Mouse (Mus musculus) heart, adult 2 months (tissue): ENCODE data around the gene Polr2l. TPM values are rescaled to one million over a fixed set of nuclear protein-coding genes. Genes with fewer than 3 reads are reported as not detected.
A peak's percentile ranks its signal among the peaks of the same experiment; 100 is the strongest.

ENCODE experiments used
- DNase-seq, 2 experiments: peaks; one replicate each; pipeline ENCODE4 v3.0.0; 2021
- H3K27ac ChIP-seq: fragments of 200-600 bp; 2 replicates; pipeline ENCODE4 v1.8.1; 2022
- H3K27me3 ChIP-seq: fragments of 200-500 bp; 2 replicates; pipeline ENCODE4 v1.6.1; 2012; ENCODE audit warnings: mild to moderate bottlenecking, low read length, inconsistent platforms, mixed read lengths; ENCODE audit not compliant: control insufficient read depth, insufficient read depth
- H3K36me3 ChIP-seq: fragments of 200-500 bp; 2 replicates; pipeline ENCODE4 v1.6.1; 2012; ENCODE audit warnings: low read length, inconsistent platforms; ENCODE audit not compliant: control insufficient read depth, insufficient read depth
- H3K4me1 ChIP-seq: fragments of 200-500 bp; 2 replicates; pipeline ENCODE4 v1.6.1; 2011; ENCODE audit warnings: low read length; ENCODE audit not compliant: control insufficient read depth, insufficient read depth
- H3K4me3 ChIP-seq: fragments of 200-600 bp; 2 replicates; pipeline ENCODE4 v1.8.1; 2022
- H3K79me2 ChIP-seq: fragments of 200-500 bp; replicated peaks from 2 replicates; pipeline ENCODE4 v1.6.1; 2012; ENCODE audit warnings: mild to moderate bottlenecking, inconsistent platforms, low read length, moderate library complexity, mixed read lengths; ENCODE audit not compliant: control insufficient read depth, insufficient read depth
- H3K9ac ChIP-seq: fragments of 200-500 bp; 2 replicates; pipeline ENCODE4 v1.6.1; 2012; ENCODE audit warnings: low read depth, mild to moderate bottlenecking, control low read depth, inconsistent platforms, low read length, mixed read lengths
- CTCF ChIP-seq: fragments of 200-600 bp; IDR thresholded peaks from 2 replicates; pipeline ENCODE4 v1.8.1; 2022; ENCODE audit warnings: antibody characterized with exemption, mild to moderate bottlenecking, moderate library complexity
- EP300 ChIP-seq: fragments of 200-500 bp; IDR thresholded peaks from 2 replicates; pipeline ENCODE4 v1.6.1; 2011; ENCODE audit warnings: low read depth, low read length, control low read depth; ENCODE audit not compliant: insufficient read depth
- POLR2A ChIP-seq: fragments of 200-500 bp; IDR thresholded peaks from 2 replicates; pipeline ENCODE4 v1.6.1; 2011; ENCODE audit warnings: mild to moderate bottlenecking, low read depth, low read length, control low read depth; ENCODE audit not compliant: insufficient read depth
- WGBS: fragments of 180-500 bp; shearing (Covaris S2); methylation state at CpG from one replicate; pipeline ENCODE4 v1.1.7; 2018; 5-methylcytosine and 5-hydroxymethylcytosine counted together
- intact Hi-C: fragments of 180-260 bp; cut with DNase I; formaldehyde crosslinking; loops from one replicate; pipeline ENCODE4 v1.15.1; 2025
- polyA plus RNA-seq: library from polyadenylated mRNA; depleted of rRNA; stranded (reverse); fragments of >200 nt; gene quantifications from 2 replicates; pipeline ENCODE4 v1.2.3, GENCODE M21; 2012
- total RNA-seq, 2 experiments: library from RNA; stranded (reverse); gene quantifications; 2 replicates each; pipeline ENCODE4 v1.2.3; 2021

Gene Polr2l
- total and polyA plus RNA-seq, 3 experiments = 62.6 to 82.8 (median 71.7) TPM

DNA sequence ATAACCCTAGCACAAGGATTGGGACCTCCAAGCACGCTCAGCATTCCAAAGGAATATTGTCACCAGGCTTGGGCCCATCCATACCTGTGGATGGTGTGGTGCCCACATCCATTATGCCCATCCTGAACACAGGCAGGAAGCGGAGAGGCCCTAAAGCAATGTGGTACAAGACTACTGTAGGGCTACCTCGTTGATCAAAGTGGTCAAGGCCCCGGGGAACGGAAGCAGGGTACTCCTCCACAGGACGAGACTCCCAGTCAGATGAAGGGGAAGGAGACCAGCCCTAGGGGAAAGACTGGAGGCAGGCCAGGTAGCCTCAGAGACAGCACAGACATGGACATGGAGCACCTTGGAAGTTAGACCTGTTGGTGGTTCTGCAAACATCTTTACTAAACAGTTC is 2.2 kb downstream of the Polr2l start:
- H3K36me3 ChIP-seq = no peaks in the 10 kb centered on the region
- H3K4me3 ChIP-seq = no peak overlapping the region
- intact Hi-C loops = no loop called here
- no peak for DNase-seq
- H3K4me1 ChIP-seq = peaks cover 22% of the 10 kb centered on the region
- WGBS = 64% methylated on average over 6 of the region's 6 CpGs
- H3K79me2 ChIP-seq = no peaks in the 10 kb centered on the region; the same call in 1 of the 2 replicates
- H3K27ac ChIP-seq = no peak overlapping the region
- TF ChIP-seq CTCF (no peak), POLR2A (0 out of 2 replicates have a peak, but pooled peaks have one; percentile 21), EP300 (no peak)
- no peak overlapping the region for H3K9ac ChIP-seq
- no peaks in the 10 kb centered on the region for H3K27me3 ChIP-seq

DNA sequence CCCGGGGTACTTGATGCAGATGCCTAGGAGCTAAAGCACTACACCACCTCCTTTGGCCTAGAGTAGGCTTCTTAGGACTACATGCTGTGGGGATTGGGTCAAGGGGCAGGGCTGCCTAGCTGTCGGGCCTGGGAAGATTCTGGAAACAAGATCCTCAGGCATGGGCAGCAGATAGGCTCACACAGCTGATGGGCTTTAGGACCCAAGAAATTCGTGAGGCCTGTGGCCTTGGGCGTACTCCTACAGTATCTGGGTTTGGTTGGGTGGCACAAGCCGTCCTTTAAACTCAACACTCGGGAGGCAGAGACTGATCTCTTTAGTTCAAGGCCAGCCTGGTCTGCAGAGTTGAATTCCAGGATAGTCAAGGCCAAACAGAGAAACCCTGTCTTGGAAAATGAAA is 2.7 kb downstream of the Polr2l start:
- WGBS = 70% methylated on average over 6 of the region's 6 CpGs
- no peaks in the 10 kb centered on the region for H3K27me3 ChIP-seq
- intact Hi-C loops = no loop called here
- TF ChIP-seq POLR2A (no peak), CTCF (no peak), EP300 (no peak)
- H3K9ac ChIP-seq = no peak overlapping the region
- no peak overlapping the region for H3K4me3 ChIP-seq
- no peak overlapping the region for H3K27ac ChIP-seq
- no peak for DNase-seq
- peaks cover 18% of the 10 kb centered on the region for H3K4me1 ChIP-seq
- no peaks in the 10 kb centered on the region for H3K36me3 ChIP-seq
- H3K79me2 ChIP-seq = no peaks in the 10 kb centered on the region; the same call in 1 of the 2 replicates

DNA sequence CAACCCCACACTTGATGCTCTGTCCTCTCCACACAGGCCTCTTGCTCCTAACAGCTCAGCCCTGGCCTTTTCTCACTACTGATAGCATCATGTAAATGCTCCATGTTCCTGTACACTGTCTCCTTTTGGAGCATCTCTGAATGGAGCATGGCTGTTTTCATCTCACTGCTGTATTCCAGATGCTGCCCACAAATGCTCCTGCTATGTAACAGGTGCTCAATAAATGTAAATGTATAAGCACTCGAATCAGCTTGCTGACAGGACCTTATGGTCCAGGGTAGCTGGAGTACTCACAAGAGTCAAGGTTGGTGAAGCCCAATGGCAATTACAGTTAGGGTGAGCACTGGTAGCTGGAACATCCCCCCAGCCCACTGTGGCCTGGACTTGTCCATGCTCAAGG is 3.7 kb downstream of the Polr2l start:
- WGBS = 90% methylated on average over 1 of the region's 1 CpGs
- no peak for DNase-seq
- intact Hi-C loops = no loop called here
- Histone ChIP-seq H3K36me3 (no peaks in the 10 kb centered on the region; the same call in 1 of the 2 replicates), H3K9ac (no peak overlapping the region), H3K79me2 (no peaks in the 10 kb centered on the region; the same call in 1 of the 2 replicates), H3K27ac (no peak overlapping the region), H3K4me1 (peaks cover 21% of the 10 kb centered on the region), H3K27me3 (no peaks in the 10 kb centered on the region), H3K4me3 (no peak overlapping the region)
- TF ChIP-seq POLR2A (0 out of 2 replicates have a peak, but pooled peaks have one; percentile 35), EP300 (no peak), CTCF (no peak)

DNA sequence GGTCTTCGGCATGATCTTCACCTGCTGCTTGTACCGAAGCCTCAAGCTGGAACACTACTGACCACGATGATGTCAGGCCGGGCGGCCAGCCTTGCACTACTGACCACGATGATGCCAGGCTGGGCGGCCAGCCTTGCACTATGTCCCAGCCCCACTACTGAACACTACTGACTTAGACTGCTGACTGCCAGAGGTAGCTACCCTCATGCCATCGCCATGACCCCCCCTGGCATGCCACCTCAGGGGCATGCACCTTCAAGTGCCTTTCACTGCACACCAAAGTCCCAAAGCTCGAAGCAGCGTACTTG is 4.3 kb downstream of the Polr2l start:
- H3K79me2 ChIP-seq = no peaks in the 10 kb centered on the region; the same call in 1 of the 2 replicates
- DNase-seq = no peak
- H3K9ac ChIP-seq = no peak overlapping the region
- 93% methylated on average over 10 of the region's 10 CpGs for WGBS
- no peak overlapping the region for H3K4me3 ChIP-seq
- no peak overlapping the region for H3K27ac ChIP-seq
- no peaks in the 10 kb centered on the region for H3K27me3 ChIP-seq
- TF ChIP-seq POLR2A = no peak
- no peak for TF ChIP-seq CTCF
- no peak for TF ChIP-seq EP300
- intact Hi-C loops = no loop called here
- peaks cover 21% of the 10 kb centered on the region for H3K4me1 ChIP-seq
- no peaks in the 10 kb centered on the region; the same call in 1 of the 2 replicates for H3K36me3 ChIP-seq

- H3K27me3 ChIP-seq = no peaks in the 10 kb centered on the region
- H3K4me1 ChIP-seq = peaks cover 24% of the 10 kb centered on the region
- H3K9ac ChIP-seq = no peak overlapping the region
- H3K79me2 ChIP-seq = no peaks in the 10 kb centered on the region; the same call in 1 of the 2 replicates
- peak; percentile 41 to 49 for DNase-seq
- WGBS = 87% methylated on average over 18 of the region's 18 CpGs
- peak overlapping the region; percentile 82; the same call in 1 of the 2 replicates for H3K4me3 ChIP-seq
- no peaks in the 10 kb centered on the region; the same call in 1 of the 2 replicates for H3K36me3 ChIP-seq
- TF ChIP-seq POLR2A = no peak
- no peak for TF ChIP-seq CTCF
- no peak for TF ChIP-seq EP300
- H3K27ac ChIP-seq = peak overlapping the region; percentile 98
- intact Hi-C loops = no loop called here
Observed at GRCm38 (mm10) chr7:141469901-141470636, 4.9 kb downstream of the Polr2l start.

DNA sequence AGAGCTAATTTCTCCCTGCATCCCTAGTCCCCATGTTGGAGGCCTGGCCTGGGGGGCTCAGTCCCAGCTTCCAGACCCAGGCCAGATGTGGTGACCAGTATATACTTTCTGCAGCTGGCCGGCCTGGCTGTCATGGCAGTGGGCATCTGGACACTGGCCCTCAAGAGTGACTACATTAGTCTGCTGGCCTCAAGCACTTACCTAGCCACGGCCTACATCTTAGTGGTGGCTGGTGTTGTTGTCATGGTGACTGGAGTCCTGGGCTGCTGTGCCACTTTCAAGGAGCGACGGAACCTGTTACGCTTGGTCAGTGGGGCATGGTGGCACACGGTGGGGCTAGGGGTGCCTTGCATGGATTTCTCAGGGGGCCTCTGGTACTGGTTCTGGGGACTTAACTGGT is 5.6 kb downstream of the Polr2l start:
- peak in 1 of 2 experiments; percentile 25 for DNase-seq
- intact Hi-C loops = no loop called here
- TF ChIP-seq CTCF = no peak
- no peak for TF ChIP-seq POLR2A
- TF ChIP-seq EP300 = no peak
- no peaks in the 10 kb centered on the region for H3K27me3 ChIP-seq
- peaks cover 22% of the 10 kb centered on the region for H3K4me1 ChIP-seq
- peak overlapping the region; percentile 98 for H3K27ac ChIP-seq
- peak overlapping the region; percentile 82 for H3K4me3 ChIP-seq
- peak overlapping the region; percentile 44 for H3K9ac ChIP-seq
- WGBS = 78% methylated on average over 6 of the region's 6 CpGs
- no peaks in the 10 kb centered on the region; the same call in 1 of the 2 replicates for H3K79me2 ChIP-seq
- H3K36me3 ChIP-seq = no peaks in the 10 kb centered on the region; the same call in 1 of the 2 replicates
